Mouse (Mus musculus): Measurements from ENCODE around the gene Tcp10b. TPM values are rescaled to one million over a fixed set of nuclear protein-coding genes. Genes with fewer than 3 reads are reported as not detected.
"Not testable (repeated sequence)": the region's sequence is repeated elsewhere in the genome, so short reads cannot be mapped to it uniquely, and the experiment has no call there.

The Tcp10b gene
- total RNA-seq (2014; fragmentation: Nextera tagmentation) (not detected in 2 replicates), total RNA-seq (2017) (0.23 TPM in 1 of 2 replicates, not detected in the other)

DNA sequence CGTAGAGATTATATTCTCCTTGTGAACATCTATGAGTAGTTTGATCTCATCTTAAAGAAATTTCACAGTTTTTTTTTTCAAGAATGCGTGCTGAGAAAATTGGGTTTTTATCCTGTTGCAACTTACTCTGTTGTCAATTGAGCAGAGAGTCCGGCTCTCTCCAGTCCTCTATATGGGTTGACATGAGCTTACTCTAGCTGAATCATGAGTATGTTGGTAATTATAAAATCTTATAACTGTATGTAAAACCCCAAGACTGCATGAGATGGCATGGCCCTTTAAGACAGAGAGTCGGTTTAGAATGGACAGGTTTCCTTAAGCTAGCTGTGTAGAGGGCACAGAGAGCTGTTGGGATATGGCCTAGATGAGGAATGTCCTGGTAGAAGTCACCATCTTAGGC lies at the start of gene Tcp10b:
TSS of gene Tcp10b (plus strand) at position 301 of the 400 bp plus-strand sequence.
- not testable (repeated sequence) for ATAC-seq (replicated peaks; ENCODE audit: low FRiP score, low TSS enrichment, poor library complexity, severe bottlenecking)

DNA sequence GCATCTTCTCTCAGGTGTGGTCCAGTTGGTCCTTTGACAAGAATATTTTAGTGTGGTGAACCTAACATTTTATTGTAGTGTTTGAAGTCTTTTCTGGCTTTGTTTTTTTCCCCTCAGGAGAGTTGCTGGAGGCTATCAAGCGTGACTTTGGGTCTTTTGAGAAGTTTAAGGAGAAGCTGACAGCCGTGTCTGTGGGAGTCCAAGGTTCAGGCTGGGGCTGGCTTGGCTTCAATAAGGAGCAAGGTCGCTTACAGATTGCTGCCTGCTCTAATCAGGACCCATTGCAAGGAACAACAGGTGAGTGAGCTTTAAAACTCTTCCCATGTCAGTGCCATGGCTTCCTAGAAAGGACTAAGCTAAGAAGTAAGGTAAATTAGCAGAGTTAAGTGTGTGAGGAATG lies 47.6 kb upstream of the Tcp10b start:
- ATAC-seq (replicated peaks; ENCODE audit: low FRiP score, low TSS enrichment, poor library complexity, severe bottlenecking), result no peak

DNA sequence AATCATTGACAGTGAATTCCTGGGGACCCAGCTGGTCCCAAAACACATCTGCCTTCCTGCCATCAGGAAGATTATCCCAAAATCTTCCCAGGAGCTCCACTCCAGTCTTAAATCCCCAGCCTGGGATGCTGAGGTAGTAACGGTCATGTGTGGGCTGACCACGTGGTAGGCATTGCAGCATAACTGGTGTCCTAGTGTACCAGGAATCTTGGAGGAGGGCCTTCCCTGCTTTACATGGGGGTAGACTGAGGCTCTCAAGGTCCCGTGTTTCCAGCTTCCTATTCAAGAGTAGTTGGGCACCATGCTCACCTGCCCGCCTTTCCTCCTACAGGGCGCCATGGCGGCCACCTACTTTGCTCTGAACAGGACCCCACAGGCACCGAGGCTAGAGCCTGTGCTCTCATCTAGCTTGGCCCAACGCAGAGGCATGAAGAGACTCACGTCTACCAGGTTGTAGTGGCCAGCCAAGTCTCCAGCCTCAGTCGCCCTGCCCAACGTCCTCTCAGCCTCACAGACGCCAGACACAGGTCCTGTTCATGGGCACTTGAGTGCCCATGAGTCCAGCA lies 24.2 kb upstream of the Tcp10b start:
- ATAC-seq (replicated peaks; ENCODE audit: low FRiP score, low TSS enrichment, poor library complexity, severe bottlenecking), result 0 out of 2 replicates have a peak, but pooled peaks have one; percentile 37

DNA sequence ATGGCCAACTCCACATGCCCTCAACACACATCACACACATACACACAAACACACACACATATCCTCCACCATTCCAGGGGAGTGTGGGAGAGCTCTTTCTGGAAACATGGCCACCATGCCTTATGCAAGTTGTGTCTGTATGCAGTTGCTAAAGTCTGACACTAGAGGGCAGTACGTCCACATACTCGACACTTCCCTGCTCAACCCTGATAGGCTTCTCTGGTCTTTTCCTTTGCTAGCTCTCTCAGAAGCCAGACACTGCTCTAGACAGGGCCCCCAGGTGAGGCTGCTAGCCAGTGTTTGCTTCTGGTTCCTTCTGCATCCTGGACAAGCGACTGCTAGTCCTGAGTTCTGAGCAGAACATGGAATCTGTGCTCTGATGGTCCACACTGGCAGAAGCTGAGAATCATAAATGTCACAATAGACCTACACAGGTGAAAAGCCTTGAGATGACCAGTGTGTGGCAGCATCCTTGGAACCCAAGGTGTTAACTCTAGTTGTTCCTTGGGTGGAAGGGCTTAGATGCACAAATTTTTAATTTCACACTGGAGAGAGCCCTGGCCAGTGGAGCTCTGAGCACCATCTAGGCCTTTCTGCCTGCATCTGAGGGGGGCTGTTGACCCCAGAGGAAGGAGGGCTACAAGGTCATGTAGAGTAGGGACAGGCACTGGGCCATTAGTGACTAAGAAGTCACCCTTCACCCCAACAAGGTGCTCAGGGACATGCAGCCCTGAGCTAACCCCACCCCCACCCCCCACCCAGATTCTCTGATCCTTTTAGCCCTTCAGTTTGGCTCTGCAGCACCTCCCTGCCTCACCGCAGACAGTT lies 16.8 kb upstream of the Tcp10b start:
- peak; percentile 76 for ATAC-seq (replicated peaks; ENCODE audit: low FRiP score, low TSS enrichment, poor library complexity, severe bottlenecking)

DNA sequence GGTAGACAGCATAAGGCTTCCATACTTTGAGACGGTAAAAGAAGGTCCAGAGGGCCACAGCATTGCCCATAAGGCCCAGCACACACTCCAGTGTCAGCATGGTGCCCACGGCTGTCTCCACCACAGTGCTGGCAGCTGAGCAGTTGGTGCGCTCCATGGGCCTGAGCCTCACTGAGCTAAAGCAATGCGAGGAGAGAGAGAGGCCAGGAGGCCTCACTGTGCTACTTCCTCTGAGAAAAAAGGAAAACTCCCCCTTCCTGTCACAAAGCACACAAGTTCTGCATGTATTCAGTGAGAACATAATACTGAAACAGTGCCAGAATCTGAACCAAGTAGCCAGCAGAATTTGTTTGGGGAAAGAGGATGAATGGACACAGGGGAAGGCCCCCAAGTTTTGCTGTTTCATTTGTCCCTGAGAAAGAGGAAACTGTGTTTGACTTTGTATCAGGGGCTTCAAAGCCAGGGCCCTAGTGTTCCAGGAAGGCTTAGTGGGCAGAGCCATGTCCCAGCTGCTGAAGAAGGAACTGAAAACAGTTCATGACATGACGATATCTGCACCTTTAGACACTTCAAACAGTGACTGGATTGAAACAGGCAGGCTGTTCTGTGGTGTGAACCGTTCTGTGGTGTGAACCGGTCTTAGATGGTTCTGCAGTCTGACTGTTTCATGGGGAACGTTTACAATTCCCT lies 8.6 kb upstream of the Tcp10b start, which contains the start of gene Gpr31b:
TSS of gene Gpr31b (minus strand) at position 173 of the 690 bp plus-strand sequence.
- not testable (repeated sequence) for ATAC-seq (replicated peaks; ENCODE audit: low FRiP score, low TSS enrichment, poor library complexity, severe bottlenecking)

DNA sequence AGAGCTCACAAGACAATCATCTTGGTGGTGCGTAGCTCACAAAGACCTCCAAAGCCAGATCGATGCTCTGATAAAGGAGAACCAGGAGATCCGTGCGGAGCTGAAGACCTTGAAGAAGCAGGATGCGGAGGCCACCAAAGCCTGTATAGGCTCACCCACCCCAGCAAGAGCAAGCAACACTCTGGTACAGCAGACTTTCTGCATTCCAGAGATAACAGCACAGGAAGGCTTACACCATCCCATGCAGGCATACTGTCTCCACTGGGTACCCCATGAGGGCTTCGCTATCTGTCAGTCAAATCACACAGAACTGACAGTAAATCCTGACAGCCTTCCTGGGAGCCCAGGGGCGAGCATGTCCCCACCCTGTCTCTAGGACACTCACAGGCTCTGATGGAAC lies 2.0 kb downstream of the Tcp10b start:
- ATAC-seq (replicated peaks; ENCODE audit: low FRiP score, low TSS enrichment, poor library complexity, severe bottlenecking), result not testable (repeated sequence)

DNA sequence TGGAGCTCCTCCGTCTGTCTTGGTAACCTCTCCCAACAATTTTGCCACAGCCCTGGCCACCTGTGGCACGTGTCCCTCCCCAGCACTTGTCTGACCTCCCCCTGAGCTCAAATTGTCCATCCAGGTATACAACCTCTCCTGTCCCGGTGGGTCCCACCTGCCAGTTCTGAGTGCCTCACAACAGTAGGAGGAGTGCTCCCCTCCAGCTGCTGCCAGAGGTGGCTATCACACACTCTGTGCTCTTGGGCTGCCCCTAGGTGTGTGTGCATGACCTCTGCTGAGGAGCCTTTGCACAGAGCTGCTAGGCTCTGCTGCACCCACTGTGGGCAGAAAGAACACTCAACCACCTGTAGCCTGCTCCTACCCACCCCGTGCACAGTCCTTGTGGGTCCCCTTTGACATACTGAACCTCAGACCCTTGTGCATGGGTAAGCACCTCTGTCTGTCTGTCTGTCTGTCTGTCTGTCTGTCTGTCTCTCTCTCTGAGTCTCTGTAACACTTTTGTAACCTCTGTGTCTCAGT lies 7.0 kb downstream of the Tcp10b start:
- not testable (repeated sequence) for ATAC-seq (replicated peaks; ENCODE audit: low FRiP score, low TSS enrichment, poor library complexity, severe bottlenecking)

DNA sequence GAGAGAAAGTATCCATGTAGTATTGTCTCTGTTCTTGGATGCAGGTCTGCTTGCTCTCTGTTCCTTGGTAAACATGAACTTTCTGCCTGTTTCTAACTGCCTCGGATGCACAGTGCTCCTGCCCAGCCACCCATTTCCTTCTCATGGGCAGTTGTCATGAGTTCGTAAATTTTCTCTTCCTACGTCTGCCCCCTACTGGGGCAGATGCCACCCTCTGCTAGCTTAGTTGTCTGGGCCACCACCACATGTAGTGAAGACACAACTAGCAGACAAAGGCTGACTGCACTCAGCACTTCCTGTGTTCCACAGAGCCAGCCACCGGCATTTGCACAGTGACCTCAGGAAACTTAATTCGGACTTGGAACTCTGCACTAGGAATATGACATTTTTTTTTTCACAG lies 8.3 kb downstream of the Tcp10b start:
- not testable (repeated sequence) for ATAC-seq (replicated peaks; ENCODE audit: low FRiP score, low TSS enrichment, poor library complexity, severe bottlenecking)

DNA sequence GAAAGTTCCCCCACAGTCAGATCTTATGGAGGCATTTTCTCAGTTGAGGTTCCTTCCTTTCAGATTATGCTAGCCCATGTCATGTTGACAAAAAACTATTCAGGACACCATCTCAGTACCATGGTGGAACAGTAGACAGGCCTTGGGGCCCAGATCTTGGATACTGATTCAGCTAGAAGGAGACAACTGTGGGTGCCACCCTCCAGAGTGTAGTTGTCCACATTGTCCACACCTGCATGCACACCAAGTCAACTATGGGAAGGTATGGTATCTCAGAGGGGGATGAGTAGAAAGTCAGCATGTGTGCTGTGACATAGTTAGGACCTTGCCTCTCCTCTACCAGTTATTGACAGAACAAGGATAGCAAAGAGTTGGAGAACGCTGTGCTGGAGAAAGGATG lies 30.6 kb downstream of the Tcp10b start:
- ATAC-seq (replicated peaks; ENCODE audit: low FRiP score, low TSS enrichment, poor library complexity, severe bottlenecking), result not testable (repeated sequence)

DNA sequence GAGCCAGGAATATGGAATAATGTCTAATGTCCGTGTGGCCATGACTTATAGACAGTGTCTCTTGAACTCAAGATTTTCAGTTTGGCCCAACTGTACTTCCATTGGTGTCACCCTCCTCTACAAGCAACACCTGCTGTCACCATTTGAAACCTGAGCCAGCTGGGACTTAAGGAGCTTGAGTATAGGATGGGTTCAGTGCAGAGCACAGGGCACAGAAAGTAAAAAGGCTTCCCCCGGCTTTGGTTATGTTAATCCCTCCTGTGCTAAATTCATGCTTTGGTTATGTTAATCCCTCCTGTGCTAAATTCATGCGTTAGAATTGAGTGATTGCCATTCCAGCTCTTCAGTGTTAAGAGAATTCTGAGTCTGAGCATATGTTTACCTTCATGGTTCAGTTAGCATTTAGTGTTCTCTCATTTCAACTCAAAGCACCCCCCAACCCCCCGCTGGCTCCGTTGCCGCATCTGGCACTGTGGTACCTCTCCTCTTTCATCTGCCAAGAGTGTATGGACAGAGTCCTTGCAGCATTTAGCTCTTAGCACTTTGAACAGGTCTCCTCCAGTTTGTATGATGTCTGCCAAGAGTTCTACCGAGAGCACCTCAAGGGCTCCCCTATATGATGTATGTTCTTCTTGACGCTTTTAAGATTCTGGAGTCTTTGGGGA lies 31.3 kb downstream of the Tcp10b start:
- not testable (repeated sequence) for ATAC-seq (replicated peaks; ENCODE audit: low FRiP score, low TSS enrichment, poor library complexity, severe bottlenecking)

DNA sequence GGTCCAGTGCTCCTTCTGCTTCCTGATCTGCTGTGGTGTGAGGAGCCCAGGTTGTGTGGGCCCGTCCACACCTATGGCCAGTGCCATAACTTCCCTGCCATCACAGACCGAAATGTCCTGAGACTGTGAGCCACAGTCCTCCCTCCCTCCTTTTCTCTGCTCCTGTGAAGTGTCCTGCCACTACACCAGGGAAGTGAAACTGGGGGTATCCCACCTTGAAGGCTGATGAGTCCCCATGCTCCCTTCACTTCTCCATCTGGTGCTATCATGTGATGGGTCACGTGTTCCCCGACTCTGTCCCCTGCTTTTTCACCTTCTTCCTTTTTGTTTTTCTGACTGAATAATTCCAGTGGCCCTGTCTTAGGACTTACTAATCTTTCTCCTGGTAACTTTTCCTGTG lies 32.1 kb downstream of the Tcp10b start:
- not testable (repeated sequence) for ATAC-seq (replicated peaks; ENCODE audit: low FRiP score, low TSS enrichment, poor library complexity, severe bottlenecking)

DNA sequence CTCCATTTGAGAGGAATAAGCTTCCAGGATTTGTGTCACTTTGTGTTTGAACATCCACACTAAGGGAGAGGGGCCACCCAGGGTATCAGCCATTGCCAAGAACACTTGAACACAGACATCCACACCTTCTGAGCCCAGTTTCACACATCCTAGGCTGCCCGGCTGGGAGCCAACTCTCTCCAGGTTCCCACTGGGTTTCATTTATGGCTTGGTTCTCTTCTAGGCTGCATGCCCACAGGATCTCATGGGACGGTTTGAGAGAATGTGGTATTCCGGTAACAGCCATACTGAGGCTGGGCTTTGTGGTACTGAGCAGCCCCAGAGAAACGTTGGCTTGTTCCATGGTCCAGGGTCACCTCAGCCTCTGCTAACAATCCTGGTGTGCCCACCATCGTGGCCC lies 45.7 kb downstream of the Tcp10b start:
- ATAC-seq (replicated peaks; ENCODE audit: low FRiP score, low TSS enrichment, poor library complexity, severe bottlenecking), result not testable (repeated sequence)

DNA sequence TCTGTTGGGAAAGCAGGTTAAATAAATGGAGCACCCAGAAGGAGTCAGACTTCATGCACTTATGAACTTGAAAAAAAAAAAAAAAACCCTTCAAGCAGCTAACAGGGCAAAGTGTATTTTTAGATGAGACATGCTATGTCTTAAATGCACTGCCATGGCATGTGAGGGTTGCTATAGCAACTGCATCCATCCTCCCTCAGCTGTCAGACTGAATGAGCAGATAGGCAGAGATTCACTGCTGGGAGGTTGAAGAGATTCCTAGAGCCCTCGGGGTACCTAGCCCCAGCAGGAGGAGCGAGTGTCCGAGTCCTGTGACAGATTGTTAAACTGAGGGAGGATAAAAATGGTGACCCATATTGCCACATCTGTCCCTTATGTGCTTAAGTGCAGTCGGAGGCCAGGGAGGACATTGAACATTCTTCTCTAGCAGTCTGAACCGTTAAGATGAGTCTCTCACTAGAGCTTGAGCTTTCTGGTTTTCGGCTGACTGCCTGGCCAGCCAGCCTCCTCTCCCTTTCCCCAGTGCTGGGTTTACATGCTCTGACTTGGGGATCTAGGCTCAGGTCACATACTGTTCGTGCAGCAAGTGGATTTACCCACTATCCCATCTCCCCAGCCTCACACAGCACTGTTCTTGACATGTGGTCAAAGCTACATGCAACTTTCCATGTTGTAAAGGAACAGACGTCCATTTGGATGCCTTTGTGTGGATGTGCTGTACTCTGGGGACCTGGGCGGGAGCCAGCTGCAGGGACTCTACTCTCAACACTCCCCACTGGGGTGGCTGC lies 51.8 kb downstream of the Tcp10b start:
- not testable (repeated sequence) for ATAC-seq (replicated peaks; ENCODE audit: low FRiP score, low TSS enrichment, poor library complexity, severe bottlenecking)

DNA sequence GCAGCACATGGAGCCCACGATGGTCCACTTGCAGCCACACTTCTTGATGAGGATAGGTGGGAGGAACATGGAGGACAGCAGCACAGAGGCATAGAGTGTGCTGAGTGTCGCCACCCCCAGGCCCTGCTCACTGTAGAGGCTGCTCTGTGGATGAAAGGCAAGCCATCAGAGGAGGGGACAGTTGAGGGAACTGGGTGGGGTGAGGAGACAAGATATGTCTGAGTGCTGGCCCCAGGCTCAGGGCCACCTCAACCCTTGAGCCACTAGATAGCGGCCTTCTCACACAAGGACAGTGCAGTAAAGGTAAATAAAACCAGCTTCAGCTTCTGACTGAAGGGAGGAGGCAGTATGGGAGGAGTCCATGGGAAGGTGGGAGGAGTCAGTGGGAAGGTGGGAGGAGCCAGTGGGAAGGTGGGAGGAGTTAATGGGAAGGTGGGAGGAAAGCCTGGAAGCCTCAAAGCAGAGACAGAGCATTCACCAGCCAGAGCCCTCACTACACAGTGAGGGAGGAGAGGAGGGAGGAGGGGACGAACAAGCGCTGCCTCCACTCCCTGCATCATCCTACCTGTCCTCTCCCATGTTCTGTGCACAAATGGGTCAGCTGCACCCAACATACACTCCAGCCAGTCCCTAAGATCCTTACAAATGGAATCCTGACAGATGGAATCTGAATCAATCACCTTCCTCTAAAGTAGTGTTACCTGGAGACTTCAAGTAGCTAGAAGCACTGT lies 62.6 kb downstream of the Tcp10b start:
- not testable (repeated sequence) for ATAC-seq (replicated peaks; ENCODE audit: low FRiP score, low TSS enrichment, poor library complexity, severe bottlenecking)

DNA sequence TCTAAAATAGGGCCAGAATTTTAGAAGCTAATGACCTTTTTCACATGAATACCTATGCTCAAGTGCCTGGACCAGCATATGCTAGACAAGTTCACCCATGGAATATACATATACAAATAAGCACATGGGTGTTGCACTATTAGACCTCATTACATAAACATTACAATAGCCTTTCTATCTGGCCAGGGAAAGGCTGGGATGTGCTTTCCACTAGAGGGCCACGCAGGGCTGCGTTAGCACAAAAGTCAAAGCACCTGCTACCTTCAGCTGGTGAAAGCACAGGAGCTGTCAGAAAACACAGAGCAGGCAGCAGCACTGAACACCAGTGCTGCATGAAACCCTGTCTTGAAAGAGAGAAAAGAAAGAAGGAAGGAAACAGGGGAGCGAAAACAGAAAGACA lies 63.3 kb downstream of the Tcp10b start:
- ATAC-seq (replicated peaks; ENCODE audit: low FRiP score, low TSS enrichment, poor library complexity, severe bottlenecking), result not testable (repeated sequence)

DNA sequence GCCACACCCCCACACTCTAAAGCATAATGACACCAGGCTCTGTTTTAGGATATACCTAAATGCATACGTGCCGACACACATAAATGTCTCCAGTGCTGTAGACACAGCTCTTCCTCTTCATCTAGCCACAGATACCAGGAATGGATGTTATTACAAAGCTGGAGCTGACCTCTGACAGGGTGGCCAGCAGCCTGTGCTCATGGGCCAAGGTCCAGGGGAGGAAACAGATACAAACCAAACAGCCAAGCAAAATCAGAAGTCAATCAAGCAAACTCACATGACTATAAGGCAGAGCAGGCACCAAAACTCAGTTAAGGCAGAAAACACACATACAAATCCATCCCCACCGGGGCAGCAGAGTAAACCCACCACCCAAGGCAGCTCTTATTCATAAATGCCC lies 68.4 kb downstream of the Tcp10b start:
- not testable (repeated sequence) for ATAC-seq (replicated peaks; ENCODE audit: low FRiP score, low TSS enrichment, poor library complexity, severe bottlenecking)

DNA sequence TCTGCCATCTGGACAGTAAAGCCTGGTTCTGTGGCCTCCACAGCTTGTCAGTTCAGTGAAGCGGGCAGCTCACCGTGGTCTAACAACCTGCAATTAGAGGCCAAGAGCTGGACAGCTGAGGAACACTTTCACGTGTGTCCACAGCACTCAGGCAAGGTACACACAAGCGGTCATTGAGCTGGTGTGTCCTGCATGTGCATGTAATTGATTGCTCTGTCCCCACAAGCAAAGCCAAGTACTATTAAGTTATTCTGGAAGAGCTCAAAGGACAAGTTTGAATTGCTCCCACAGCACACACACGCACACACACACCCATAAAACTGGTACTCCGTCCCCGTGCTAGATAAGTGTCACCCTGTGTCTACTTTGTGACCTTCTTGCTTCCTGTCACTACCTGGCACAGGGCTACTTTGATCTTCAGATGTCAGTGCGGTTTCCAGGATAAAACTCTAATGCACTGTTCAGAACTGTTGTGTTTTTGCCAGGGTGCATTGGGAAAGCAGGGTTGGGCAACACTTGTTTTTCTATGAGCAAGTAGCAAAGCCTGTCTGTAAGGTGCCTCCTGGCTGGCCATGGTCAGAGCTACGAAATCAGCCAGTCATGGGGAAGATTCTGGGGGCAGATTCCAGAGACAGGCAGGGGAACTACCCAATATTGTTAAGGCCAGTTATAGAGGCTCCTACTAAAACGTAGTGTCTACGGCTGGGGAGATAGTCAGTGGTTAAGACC lies 69.0 kb downstream of the Tcp10b start:
- ATAC-seq (replicated peaks; ENCODE audit: low FRiP score, low TSS enrichment, poor library complexity, severe bottlenecking), result not testable (repeated sequence)

All from megakaryocyte-erythroid progenitor cell, adult 5-6 weeks (primary cell).